Comparison of ENCODE assay signal across 27 mouse cellular contexts in the genomic region with DNA sequence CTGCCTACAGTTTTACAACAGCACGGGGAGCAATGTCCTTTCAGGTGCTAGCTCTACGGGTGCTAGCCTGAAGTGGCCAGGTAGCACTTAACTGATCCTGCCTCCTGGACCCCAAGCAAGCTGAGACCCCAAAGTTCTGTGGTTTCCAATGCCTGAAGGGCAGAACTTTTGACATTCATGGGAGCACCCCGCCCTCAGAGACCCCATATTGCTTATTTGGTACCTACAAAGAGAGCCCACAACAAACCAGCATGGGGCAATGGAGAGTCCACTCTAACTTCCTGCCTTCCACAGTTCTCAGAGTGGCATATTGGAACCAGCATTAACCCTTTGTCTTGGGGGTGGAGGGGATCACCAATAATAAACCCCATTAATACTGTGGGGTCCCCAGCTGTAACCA. TPM values are rescaled to one million over a fixed set of nuclear protein-coding genes. Genes with fewer than 3 reads are reported as not detected.
A peak's percentile ranks its signal among the peaks of the same experiment; 100 is the strongest.
DNase-seq lines count a peak whose midpoint lies in the region; ATAC-seq and TF ChIP-seq lines count a peak whose summit lies in the region.
"Had no signal": no experiment of that assay in that cellular context is flagged by ENCODE, and none has a peak within 500 bp of the region (broad histone marks: within the 10 kb centered on the region; RNA-seq: fewer than 3 reads in every experiment).

No protein-coding gene starts in this region.

- no peak overlapping the region for H3K4me3 ChIP-seq in heart, embryonic 10.5 days
- no peak overlapping the region for H3K4me3 ChIP-seq in CH12.LX (replicated peaks in 1 of 3; ENCODE audit: low read depth in 2 of 3, low read length in 2 of 3, poor library complexity in 1 of 3)
- H3K4me3 ChIP-seq in hindbrain, embryonic 11.5 days (ENCODE audit: low read depth, low read length) = no peak overlapping the region
- H3K4me3 ChIP-seq: heart, embryonic 12.5 days; hindbrain, embryonic 12.5 days; limb, embryonic 13.5 days; liver, embryonic 12.5 days; midbrain, embryonic 10.5 days; neural tube, embryonic 15.5 days had no signal

- no peak for TF ChIP-seq POLR2A in CH12.LX (IDR thresholded peaks at IDR 0.05; ENCODE audit: low read depth, low read length)

- H3K4me2 ChIP-seq in CH12.LX (ENCODE audit: insufficient read depth, low read depth, poor library complexity, severe bottlenecking) = no peak overlapping the region
- no peak overlapping the region for H3K4me2 ChIP-seq in hindbrain, embryonic 11.5 days (replicated peaks; ENCODE audit: low read depth, low read length)
- H3K4me2 ChIP-seq: heart, embryonic 12.5 days; hindbrain, embryonic 12.5 days; limb, embryonic 13.5 days; liver, embryonic 12.5 days; neural tube, embryonic 15.5 days had no signal

- in situ Hi-C loops in CH12.LX (cut with MboI; ENCODE audit: low pct_ligation_motif_present, low pct_unique_long_range_greater_than_20kb, low sequenced_read_pairs) = no loop called here

- peaks cover 31% of the 10 kb centered on the region for H3K79me2 ChIP-seq in CH12.LX (replicated peaks; ENCODE audit: control insufficient read depth, extremely low read depth, insufficient read depth, poor library complexity, severe bottlenecking)

- H3K27ac ChIP-seq in heart, embryonic 10.5 days = no peak overlapping the region
- H3K27ac ChIP-seq in CH12.LX (ENCODE audit: insufficient read depth, low read depth) = no peak overlapping the region
- H3K27ac ChIP-seq in hindbrain, embryonic 11.5 days (ENCODE audit: low read depth, low read length) = no peak overlapping the region
- H3K27ac ChIP-seq: hindbrain, embryonic 12.5 days; kidney, postnatal 0 days; limb, embryonic 13.5 days; liver, embryonic 12.5 days; midbrain, embryonic 10.5 days; neural tube, embryonic 15.5 days had no signal

- DNase-seq in frontal cortex, postnatal 10 days (ENCODE audit: low spot score in 2 of 2) = peak; percentile 7 to 11
- DNase-seq in frontal cortex, postnatal 14 days (ENCODE audit: low spot score in 2 of 2) = no peak
- DNase-seq in heart, postnatal 25 days (ENCODE audit: low spot score) = peak; percentile 3
- no peak for DNase-seq in heart, embryonic 10.5 days (ENCODE audit: low spot score)
- DNase-seq in right cerebral cortex, postnatal 25 days = peak; percentile 5
- DNase-seq in right cerebral cortex, postnatal 36 days (ENCODE audit: low spot score in 2 of 2) = no peak
- DNase-seq in CH12.LX (ENCODE audit: extremely low read depth) = no peak
- no peak for DNase-seq in hindbrain, embryonic 11.5 days (ENCODE audit: low spot score)
- DNase-seq: adrenal gland, adult 8-10 months; B cell, adult 2 months; cerebellum, postnatal 36 days; forebrain, postnatal 0 days; heart, postnatal 10 days; kidney, adult 11 months; lung, postnatal 10 days; right cerebral cortex, adult 18-20 months had no signal

- H3K27me3 ChIP-seq in heart, embryonic 10.5 days (ENCODE audit: insufficient read depth, poor library complexity, severe bottlenecking) = no peaks in the 10 kb centered on the region
- H3K27me3 ChIP-seq in CH12.LX (replicated peaks) = peaks cover 3% of the 10 kb centered on the region
- no peaks in the 10 kb centered on the region for H3K27me3 ChIP-seq in hindbrain, embryonic 11.5 days (ENCODE audit: control insufficient read depth, insufficient read depth, low read length)
- H3K27me3 ChIP-seq: heart, embryonic 12.5 days; hindbrain, embryonic 12.5 days; limb, embryonic 13.5 days; liver, embryonic 12.5 days; neural tube, embryonic 15.5 days had no signal

- dilution Hi-C loops in CH12.LX (cut with MboI; ENCODE audit: extremely low pct_ligation_motif_present, extremely low pct_unique_long_range_greater_than_20kb, low sequenced_read_pairs) = no loop called here

- peaks cover 13% of the 10 kb centered on the region for H3K4me1 ChIP-seq in heart, embryonic 10.5 days
- peaks cover 5 to 20% of the 10 kb centered on the region in 2 experiments for H3K4me1 ChIP-seq in CH12.LX (ENCODE audit: control insufficient read depth in 1 of 2, insufficient read depth in 2 of 2)
- H3K4me1 ChIP-seq in hindbrain, embryonic 11.5 days (replicated peaks; ENCODE audit: control insufficient read depth, insufficient read depth, low read length) = peaks cover 17% of the 10 kb centered on the region

- intact Hi-C loops in heart, postnatal 25 days (cut with DNase I) = no loop called here

- no peak for TF ChIP-seq CTCF in CH12.LX (conservative IDR thresholded peaks at IDR 0.05 in 1 of 2, IDR thresholded peaks at IDR 0.05 in 1 of 2; ENCODE audit: low read depth in 2 of 2, low read length in 2 of 2)

- H3K36me3 ChIP-seq in heart, embryonic 10.5 days = peaks cover 64% of the 10 kb centered on the region
- H3K36me3 ChIP-seq in CH12.LX (replicated peaks in 1 of 2; ENCODE audit: control insufficient read depth in 1 of 2, insufficient read depth in 1 of 2, low read length in 1 of 2) = peaks cover 53 to 65% of the 10 kb centered on the region in 2 experiments
- peaks cover 50% of the 10 kb centered on the region for H3K36me3 ChIP-seq in hindbrain, embryonic 11.5 days (ENCODE audit: control insufficient read depth, insufficient read depth, low read length)

- peaks cover 9% of the 10 kb centered on the region; the same call in 1 of the 2 replicates for H3K9me3 ChIP-seq in heart, embryonic 10.5 days
- peaks cover 27% of the 10 kb centered on the region for H3K9me3 ChIP-seq in CH12.LX (replicated peaks; ENCODE audit: low read length)
- peaks cover 3% of the 10 kb centered on the region; the same call in 1 of the 2 replicates for H3K9me3 ChIP-seq in hindbrain, embryonic 11.5 days (ENCODE audit: control insufficient read depth, low read length)
- H3K9me3 ChIP-seq: heart, embryonic 12.5 days; hindbrain, embryonic 12.5 days; limb, embryonic 13.5 days; liver, embryonic 12.5 days; neural tube, embryonic 15.5 days had no signal

- ATAC-seq in hindbrain, embryonic 11.5 days (ENCODE audit: low FRiP score) = no peak
- ATAC-seq: activated CD4-positive, CD25-positive, alpha-beta regulatory T cell, adult 4 months; forebrain, postnatal 0 days; liver, embryonic 12.5 days had no signal

- no peak overlapping the region for H3K9ac ChIP-seq in CH12.LX (ENCODE audit: insufficient read depth, low read depth)
- H3K9ac ChIP-seq in hindbrain, embryonic 11.5 days (ENCODE audit: low read depth, low read length) = no peak overlapping the region
- H3K9ac ChIP-seq: forebrain, postnatal 0 days; heart, embryonic 12.5 days; hindbrain, embryonic 12.5 days; limb, embryonic 13.5 days; liver, embryonic 12.5 days; neural tube, embryonic 15.5 days had no signal

- no peak for TF ChIP-seq EP300 in CH12.LX (IDR thresholded peaks at IDR 0.05; ENCODE audit: low read length)

- 95% methylated on average over 3 of the region's 3 CpGs for WGBS in heart, embryonic 10.5 days
- WGBS in hindbrain, embryonic 11.5 days = 95% methylated on average over 3 of the region's 3 CpGs

- TF ChIP-seq RAD21 in CH12.LX (IDR thresholded peaks at IDR 0.05; ENCODE audit: low read depth, low read length) = no peak

TF ChIP-seq in CH12.LX, 34 proteins besides CTCF, POLR2A, EP300 and RAD21:
- TF ChIP-seq ELF1 (IDR thresholded peaks at IDR 0.05; ENCODE audit: low read depth, low read length) = no peak
- TF ChIP-seq CHD2 (IDR thresholded peaks at IDR 0.05; ENCODE audit: low read length) = no peak
- TF ChIP-seq SMC3 (IDR thresholded peaks at IDR 0.05; ENCODE audit: low read depth, low read length) = no peak
- no peak for TF ChIP-seq ZC3H11A (IDR thresholded peaks at IDR 0.05; ENCODE audit: low read depth, low read length)
- 0 out of 2 replicates have a peak, but pooled peaks have one; percentile 1 for TF ChIP-seq ZMIZ1 (IDR thresholded peaks at IDR 0.05; ENCODE audit: low read depth, low read length)

RNA-seq across cellular contexts. Expression of gene Hjurp, which starts 4.1 kb away (rescaled TPM):
- 10 to 100 TPM; 14.5 to 14.6 TPM for total RNA-seq in heart, postnatal 25 days (2021)
- 143 and 155 TPM in 2 replicates for polyA plus RNA-seq in heart, embryonic 10.5 days (2016; fragmentation: Nextera tagmentation; extraction: Ambion mirVana)
- total RNA-seq in CH12.LX (2012; rRNA removed) (65.2 and 69.8 TPM in 2 replicates), CH12.LX (2014; rRNA removed) (74.1 and 80.8 TPM in 2 replicates)
- polyA plus RNA-seq in CH12.LX (2012; ENCODE audit: insufficient read length, low read depth) = 64.8 and 67.6 TPM in 2 replicates
- 126 and 136 TPM in 2 replicates for polyA plus RNA-seq in hindbrain, embryonic 11.5 days (2014; fragmentation: Nextera tagmentation; extraction: Ambion mirVana)

RNA-seq across cellular contexts. Expression of gene Trpm8, which starts 4.1 kb away (rescaled TPM):
- not detected for total RNA-seq in heart, postnatal 25 days (2021)
- polyA plus RNA-seq in heart, embryonic 10.5 days (2016; fragmentation: Nextera tagmentation; extraction: Ambion mirVana) = 0.11 and 0.15 TPM in 2 replicates
- total RNA-seq in CH12.LX (2012; rRNA removed) (not detected in 2 replicates), CH12.LX (2014; rRNA removed) (not detected in 2 replicates)
- not detected in 2 replicates for polyA plus RNA-seq in CH12.LX (2012; ENCODE audit: insufficient read length, low read depth)
- not detected in 2 replicates for polyA plus RNA-seq in hindbrain, embryonic 11.5 days (2014; fragmentation: Nextera tagmentation; extraction: Ambion mirVana)
- total RNA-seq: adrenal gland, adult 8-10 months; gastrocnemius, postnatal 36 days; heart, postnatal 10 days; MEL had no signal
- polyA plus RNA-seq: activated CD4-positive, CD25-positive, alpha-beta regulatory T cell, adult 4 months; heart, embryonic 12.5 days; hindbrain, embryonic 12.5 days; kidney, postnatal 0 days; limb, embryonic 13.5 days; liver, embryonic 12.5 days; midbrain, embryonic 10.5 days; small intestine, adult 2 months had no signal

RNA-seq across cellular contexts. Expression of gene Mroh2a, which starts 46.5 kb away (rescaled TPM):
- total RNA-seq in heart, postnatal 25 days (2021) = under 1 TPM; 0.28 to 0.42 TPM
- polyA plus RNA-seq in heart, embryonic 10.5 days (2016; fragmentation: Nextera tagmentation; extraction: Ambion mirVana) = 0.58 and 0.82 TPM in 2 replicates
- 0.13 and 0.17 TPM in 2 replicates for total RNA-seq in CH12.LX (2012; rRNA removed)
- total RNA-seq in CH12.LX (2014; rRNA removed) = not detected in 2 replicates
- polyA plus RNA-seq in CH12.LX (2012; ENCODE audit: insufficient read length, low read depth) = 0.78 and 1.0 TPM in 2 replicates
- polyA plus RNA-seq in hindbrain, embryonic 11.5 days (2014; fragmentation: Nextera tagmentation; extraction: Ambion mirVana) = 1.3 and 1.7 TPM in 2 replicates
- total RNA-seq: forebrain, postnatal 0 days; gastrocnemius, postnatal 36 days had no signal

Comparison
In these comparisons a context has a peak if more than half of its experiments do, and no peak if none do; other contexts are left out.
1. DNase-seq: peak in frontal cortex, postnatal 10 days (2 of 2), heart, postnatal 25 days (single experiment) and right cerebral cortex, postnatal 25 days (single experiment); none in frontal cortex, postnatal 14 days (0 of 2), heart, embryonic 10.5 days (single experiment), right cerebral cortex, postnatal 36 days (0 of 2), CH12.LX (single experiment) and hindbrain, embryonic 11.5 days (single experiment).